Mouse (Mus musculus) lung, postnatal 25 days (tissue): ENCODE measurements around the gene Ppp1ca.
A peak's percentile ranks its signal among the peaks of the same experiment; 100 is the strongest.

Experiments used
- DNase-seq: peaks from one replicate; pipeline ENCODE4 v3.0.0; 2022; ENCODE audit warnings: low spot score

Gene Ppp1ca

DNA sequence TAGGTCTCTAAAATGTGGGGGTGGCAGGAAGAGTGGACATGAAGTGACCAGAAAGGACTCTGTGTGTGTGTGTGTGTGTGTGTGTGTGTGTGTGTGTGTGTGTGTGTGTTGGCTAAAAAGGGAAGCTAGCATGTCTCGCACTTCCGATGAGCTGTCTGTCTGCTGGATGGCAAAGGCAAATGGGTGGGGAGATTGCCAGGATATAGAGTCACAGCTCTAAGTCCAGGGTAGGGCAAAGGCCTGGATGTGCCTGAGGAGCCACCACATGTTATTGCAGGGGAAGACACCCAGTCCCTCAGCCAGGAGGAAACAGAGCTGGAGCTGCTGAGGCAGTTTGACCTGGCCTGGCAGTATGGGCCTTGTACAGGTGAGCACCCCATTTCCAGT lies 40.3 kb downstream of the Ppp1ca start:
- DNase-seq, result peak; percentile 79

DNA sequence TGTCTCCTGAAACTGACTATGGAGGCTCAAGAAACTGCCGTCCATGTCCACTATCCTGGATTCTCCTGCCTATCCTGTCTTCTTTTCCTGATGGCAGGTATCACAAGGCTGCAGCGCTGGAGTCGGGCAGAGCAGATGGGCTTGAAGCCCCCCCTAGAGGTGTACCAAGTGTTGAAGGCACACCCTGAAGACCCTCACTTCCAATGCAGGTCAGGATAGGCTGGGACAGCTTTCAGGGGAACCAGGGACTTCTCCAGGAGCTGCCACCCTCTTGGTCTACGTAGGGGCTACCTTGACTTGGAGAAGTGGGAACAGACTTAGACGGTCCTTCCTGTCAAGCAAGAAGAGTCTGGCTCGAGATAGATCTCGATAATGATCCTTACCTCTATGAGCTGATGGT lies 40.8 kb downstream of the Ppp1ca start:
- no peak for DNase-seq

DNA sequence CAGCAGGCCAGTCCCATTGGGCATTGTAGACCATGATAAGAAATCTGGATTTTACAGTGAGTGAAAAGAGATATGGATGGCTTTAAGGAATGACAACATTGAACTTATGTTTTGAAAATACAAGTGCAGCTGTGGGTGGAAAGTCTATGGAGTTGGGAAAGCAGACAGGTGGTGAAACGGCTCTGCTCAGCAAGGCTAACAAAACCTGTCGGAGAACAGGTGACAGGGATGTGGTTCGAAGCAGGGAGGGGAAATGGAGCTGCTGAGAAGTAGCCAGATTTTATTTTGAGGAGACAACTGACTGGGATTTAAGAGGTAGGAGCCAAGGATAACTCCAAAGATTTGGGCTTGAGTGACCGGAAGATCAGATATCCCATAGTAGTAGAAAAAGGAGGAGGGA lies 42.7 kb downstream of the Ppp1ca start:
- no peak for DNase-seq

GRCm38 (mm10) chr19:4240247-4240668 lies 48.4 kb downstream of the Ppp1ca start:
- DNase-seq, result no peak

- DNase-seq, result no peak
These were observed 50.6 kb downstream of the Ppp1ca start for GRCm38 (mm10) chr19:4242416-4242815.

GRCm38 (mm10) chr19:4244775-4245174 lies 52.9 kb downstream of the Ppp1ca start:
- DNase-seq, result no peak
